Mouse (Mus musculus): ENCODE data around the gene Rasgef1b. TPM values are rescaled to one million over a fixed set of nuclear protein-coding genes. Genes with fewer than 3 reads are reported as not detected.

Rasgef1b gene
- polyA plus RNA-seq, 1 experiment: 0.26 TPM

- H3K27me3 ChIP-seq (ENCODE audit: control insufficient read depth, insufficient read depth, insufficient read length): no peaks in the 10 kb centered on the region
- no peak overlapping the region for H3K4me3 ChIP-seq
- TF ChIP-seq USF1 (IDR thresholded peaks at IDR 0.05; ENCODE audit: low read depth) (no peak), SRF (IDR thresholded peaks at IDR 0.05; ENCODE audit: control insufficient read depth, insufficient read length, low read depth) (no peak), MAX (IDR thresholded peaks at IDR 0.05; ENCODE audit: low read depth) (no peak), MYOG (IDR thresholded peaks at IDR 0.05; ENCODE audit: control insufficient read depth in 1 of 3, insufficient read depth in 1 of 3, insufficient read length in 2 of 3, low read depth in 2 of 3) (no peak), TCF3 (IDR thresholded peaks at IDR 0.05; ENCODE audit: insufficient read length, low read depth) (no peak), CEBPB (IDR thresholded peaks at IDR 0.05; ENCODE audit: insufficient read depth, poor library complexity, severe bottlenecking) (no peak), POLR2AphosphoS2 (IDR thresholded peaks at IDR 0.05; ENCODE audit: insufficient read length, low read depth) (no peak), REST (IDR thresholded peaks at IDR 0.05; ENCODE audit: insufficient read depth, insufficient read length) (no peak), MYOD1 (IDR thresholded peaks at IDR 0.05; ENCODE audit: control insufficient read depth in 1 of 3, insufficient read length in 2 of 3, low read depth in 2 of 3) (no peak), E2F4 (IDR thresholded peaks at IDR 0.05; ENCODE audit: insufficient read depth) (no peak), POLR2A (IDR thresholded peaks at IDR 0.05; ENCODE audit: insufficient read length, low read depth) (no peak), TCF12 (IDR thresholded peaks at IDR 0.05; ENCODE audit: insufficient read depth, poor library complexity, severe bottlenecking) (no peak)
- H3K4me2 ChIP-seq (ENCODE audit: low read depth): no peak overlapping the region
- H3K36me3 ChIP-seq (ENCODE audit: control insufficient read depth, insufficient read depth): no peaks in the 10 kb centered on the region
- H3ac ChIP-seq (ENCODE audit: control insufficient read depth, insufficient read length): no peak overlapping the region
- no peaks in the 10 kb centered on the region for H3K79me2 ChIP-seq (ENCODE audit: control insufficient read depth, insufficient read depth)
These were observed 300.2 kb downstream of the Rasgef1b start for GRCm38 (mm10) chr5:99428648-99429047.

GRCm38 (mm10) chr5:99423271-99423670, 305.6 kb downstream of the Rasgef1b start:
- H3K79me2 ChIP-seq (ENCODE audit: control insufficient read depth, insufficient read depth): no peaks in the 10 kb centered on the region
- TF ChIP-seq MAX (IDR thresholded peaks at IDR 0.05; ENCODE audit: low read depth): no peak
- TF ChIP-seq REST (IDR thresholded peaks at IDR 0.05; ENCODE audit: insufficient read depth, insufficient read length): no peak
- no peak for TF ChIP-seq E2F4 (IDR thresholded peaks at IDR 0.05; ENCODE audit: insufficient read depth)
- no peak for TF ChIP-seq SRF (IDR thresholded peaks at IDR 0.05; ENCODE audit: control insufficient read depth, insufficient read length, low read depth)
- H3ac ChIP-seq (ENCODE audit: control insufficient read depth, insufficient read length): no peak overlapping the region
- no peak overlapping the region for H3K4me3 ChIP-seq
- peaks cover 14% of the 10 kb centered on the region for H3K27me3 ChIP-seq (ENCODE audit: control insufficient read depth, insufficient read depth, insufficient read length)
- no peak overlapping the region for H3K4me2 ChIP-seq (ENCODE audit: low read depth)
- no peaks in the 10 kb centered on the region for H3K36me3 ChIP-seq (ENCODE audit: control insufficient read depth, insufficient read depth)

DNA sequence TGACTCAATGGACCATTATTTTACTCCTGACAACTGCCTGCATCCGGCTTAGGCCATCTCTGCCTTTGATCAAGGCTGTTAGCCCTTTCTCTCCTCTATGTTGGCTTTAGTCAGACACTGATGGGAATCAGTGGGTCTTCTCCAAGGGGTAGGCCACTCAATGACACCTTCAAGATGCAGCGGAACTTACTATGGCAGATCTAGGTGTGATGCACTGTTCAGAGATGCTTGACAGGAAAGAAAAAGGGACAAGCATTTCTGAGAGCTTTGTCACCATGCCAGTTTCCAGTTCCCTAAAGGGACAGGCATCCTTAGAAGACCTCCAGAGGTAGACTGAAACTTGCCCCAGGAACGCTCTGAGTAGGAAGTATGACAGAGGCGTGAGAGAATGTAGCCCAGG, 306.0 kb downstream of the Rasgef1b start:
- Histone ChIP-seq H3K4me2 (ENCODE audit: low read depth) (no peak overlapping the region), H3ac (ENCODE audit: control insufficient read depth, insufficient read length) (no peak overlapping the region)
- no peak for TF ChIP-seq TCF3 (IDR thresholded peaks at IDR 0.05; ENCODE audit: insufficient read length, low read depth)
- TF ChIP-seq CEBPB (IDR thresholded peaks at IDR 0.05; ENCODE audit: insufficient read depth, poor library complexity, severe bottlenecking): no peak
- TF ChIP-seq MYOG (IDR thresholded peaks at IDR 0.05; ENCODE audit: control insufficient read depth in 1 of 3, insufficient read depth in 1 of 3, insufficient read length in 2 of 3, low read depth in 2 of 3): no peak
- TF ChIP-seq E2F4 (IDR thresholded peaks at IDR 0.05; ENCODE audit: insufficient read depth): no peak
- TF ChIP-seq POLR2A (IDR thresholded peaks at IDR 0.05; ENCODE audit: insufficient read length, low read depth): no peak
- no peak for TF ChIP-seq MAX (IDR thresholded peaks at IDR 0.05; ENCODE audit: low read depth)
- no peak for TF ChIP-seq TCF12 (IDR thresholded peaks at IDR 0.05; ENCODE audit: insufficient read depth, poor library complexity, severe bottlenecking)
- TF ChIP-seq POLR2AphosphoS2 (IDR thresholded peaks at IDR 0.05; ENCODE audit: insufficient read length, low read depth): no peak
- no peak for TF ChIP-seq SRF (IDR thresholded peaks at IDR 0.05; ENCODE audit: control insufficient read depth, insufficient read length, low read depth)
- no peak for TF ChIP-seq MYOD1 (IDR thresholded peaks at IDR 0.05; ENCODE audit: control insufficient read depth in 1 of 3, insufficient read length in 2 of 3, low read depth in 2 of 3)
- TF ChIP-seq REST (IDR thresholded peaks at IDR 0.05; ENCODE audit: insufficient read depth, insufficient read length): no peak
- no peak for TF ChIP-seq USF1 (IDR thresholded peaks at IDR 0.05; ENCODE audit: low read depth)

DNA sequence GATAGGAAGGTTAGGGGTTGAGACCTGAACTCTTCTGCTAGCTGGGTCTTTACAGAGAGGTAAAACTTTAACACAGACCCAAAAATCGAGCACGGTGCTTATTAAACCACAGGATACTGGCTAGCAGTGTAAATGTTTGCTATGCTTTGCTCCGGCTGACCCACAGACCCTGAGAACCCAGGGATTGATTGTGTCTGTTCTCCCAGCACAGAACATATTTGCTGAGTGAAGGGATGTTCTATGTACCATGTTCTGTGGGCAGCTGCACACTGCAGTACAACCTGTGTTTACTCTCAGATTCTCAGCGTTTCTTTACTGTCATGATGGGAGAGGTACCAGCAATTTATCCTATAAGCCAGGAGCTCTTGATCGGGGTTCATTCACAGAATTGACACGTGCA, 306.8 kb downstream of the Rasgef1b start:
- Histone ChIP-seq H3K79me2 (ENCODE audit: control insufficient read depth, insufficient read depth) (no peaks in the 10 kb centered on the region), H3K4me2 (ENCODE audit: low read depth) (no peak overlapping the region), H3ac (ENCODE audit: control insufficient read depth, insufficient read length) (no peak overlapping the region), H3K27me3 (ENCODE audit: control insufficient read depth, insufficient read depth, insufficient read length) (peaks cover 14% of the 10 kb centered on the region), H3K36me3 (ENCODE audit: control insufficient read depth, insufficient read depth) (no peaks in the 10 kb centered on the region), H3K4me3 (no peak overlapping the region)
- TF ChIP-seq POLR2A (IDR thresholded peaks at IDR 0.05; ENCODE audit: insufficient read length, low read depth) (no peak), MYOG (IDR thresholded peaks at IDR 0.05; ENCODE audit: control insufficient read depth in 1 of 3, insufficient read depth in 1 of 3, insufficient read length in 2 of 3, low read depth in 2 of 3) (no peak), CEBPB (IDR thresholded peaks at IDR 0.05; ENCODE audit: insufficient read depth, poor library complexity, severe bottlenecking) (no peak), MYOD1 (IDR thresholded peaks at IDR 0.05; ENCODE audit: control insufficient read depth in 1 of 3, insufficient read length in 2 of 3, low read depth in 2 of 3) (no peak), POLR2AphosphoS2 (IDR thresholded peaks at IDR 0.05; ENCODE audit: insufficient read length, low read depth) (no peak), E2F4 (IDR thresholded peaks at IDR 0.05; ENCODE audit: insufficient read depth) (no peak), TCF12 (IDR thresholded peaks at IDR 0.05; ENCODE audit: insufficient read depth, poor library complexity, severe bottlenecking) (no peak), MAX (IDR thresholded peaks at IDR 0.05; ENCODE audit: low read depth) (no peak), TCF3 (IDR thresholded peaks at IDR 0.05; ENCODE audit: insufficient read length, low read depth) (no peak), REST (IDR thresholded peaks at IDR 0.05; ENCODE audit: insufficient read depth, insufficient read length) (no peak), USF1 (IDR thresholded peaks at IDR 0.05; ENCODE audit: low read depth) (no peak), SRF (IDR thresholded peaks at IDR 0.05; ENCODE audit: control insufficient read depth, insufficient read length, low read depth) (no peak)

More for the DNA sequence above, 306.0 kb downstream of the Rasgef1b start:
- peaks cover 14% of the 10 kb centered on the region for H3K27me3 ChIP-seq (ENCODE audit: control insufficient read depth, insufficient read depth, insufficient read length)
- no peak overlapping the region for H3K4me3 ChIP-seq
- no peaks in the 10 kb centered on the region for H3K79me2 ChIP-seq (ENCODE audit: control insufficient read depth, insufficient read depth)
- H3K36me3 ChIP-seq (ENCODE audit: control insufficient read depth, insufficient read depth): no peaks in the 10 kb centered on the region

GRCm38 (mm10) chr5:99419872-99420271, 309.0 kb downstream of the Rasgef1b start:
- TF ChIP-seq REST (IDR thresholded peaks at IDR 0.05; ENCODE audit: insufficient read depth, insufficient read length) (no peak), CEBPB (IDR thresholded peaks at IDR 0.05; ENCODE audit: insufficient read depth, poor library complexity, severe bottlenecking) (no peak)
- Histone ChIP-seq H3K27me3 (ENCODE audit: control insufficient read depth, insufficient read depth, insufficient read length) (peaks cover 17% of the 10 kb centered on the region), H3K79me2 (ENCODE audit: control insufficient read depth, insufficient read depth) (no peaks in the 10 kb centered on the region), H3K36me3 (ENCODE audit: control insufficient read depth, insufficient read depth) (no peaks in the 10 kb centered on the region), H3K4me3 (no peak overlapping the region), H3ac (ENCODE audit: control insufficient read depth, insufficient read length) (no peak overlapping the region), H3K4me2 (ENCODE audit: low read depth) (no peak overlapping the region)
